Mouse (Mus musculus): ENCODE measurements around the gene Smpd1.

DNA sequence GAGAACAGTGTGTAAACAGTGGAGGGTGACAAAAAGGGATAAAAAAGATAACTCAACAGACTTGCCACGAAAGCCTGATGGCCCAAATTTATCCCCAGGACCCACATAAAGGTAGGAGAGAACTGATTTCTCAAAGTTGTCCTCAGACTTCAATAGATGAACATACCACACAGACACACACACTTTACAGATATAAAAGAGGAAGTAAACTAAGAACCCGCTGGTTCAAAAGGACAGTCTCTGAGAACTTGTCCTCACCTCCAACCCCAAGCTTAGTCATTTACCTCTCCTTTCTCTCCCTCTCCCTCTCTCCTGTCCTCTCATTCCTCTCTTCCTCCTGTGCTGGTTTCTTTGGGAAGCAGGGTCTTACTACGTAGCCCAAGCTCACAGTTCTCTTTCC lies 8.2 kb downstream of the Smpd1 start:
- TF ChIP-seq CTCF (IDR thresholded peaks at IDR 0.05; ENCODE audit: low read depth, low read length): no peak
- TF ChIP-seq POLR2A (IDR thresholded peaks at IDR 0.05; ENCODE audit: insufficient read depth, low read length): no peak
- TF ChIP-seq EP300 (IDR thresholded peaks at IDR 0.05; ENCODE audit: insufficient read depth, low read depth, low read length): no peak

Measured in ES-Bruce4 (cell line).